Mouse (Mus musculus): ENCODE results near the gene Gm10065. TPM values are rescaled to one million over a fixed set of nuclear protein-coding genes. Genes with fewer than 3 reads are reported as not detected.
"Not testable (repeated sequence)": the region's sequence is repeated elsewhere in the genome, so short reads cannot be mapped to it uniquely, and the experiment has no call there.

Gm10065 gene
- total RNA-seq (2015) = not detected in 2 replicates
- not detected in 2 replicates for total RNA-seq (2017)

GRCm38 (mm10) chr13:21478759-21479670 is at the start of gene Gm10065, which contains the start of gene Zkscan4:
Gene Gm10065 (minus strand): TSS chr13:21479441.
Gene Zkscan4 (plus strand): TSS chr13:21478907.
- peak; percentile 80 for ATAC-seq (replicated peaks; ENCODE audit: poor library complexity)

DNA sequence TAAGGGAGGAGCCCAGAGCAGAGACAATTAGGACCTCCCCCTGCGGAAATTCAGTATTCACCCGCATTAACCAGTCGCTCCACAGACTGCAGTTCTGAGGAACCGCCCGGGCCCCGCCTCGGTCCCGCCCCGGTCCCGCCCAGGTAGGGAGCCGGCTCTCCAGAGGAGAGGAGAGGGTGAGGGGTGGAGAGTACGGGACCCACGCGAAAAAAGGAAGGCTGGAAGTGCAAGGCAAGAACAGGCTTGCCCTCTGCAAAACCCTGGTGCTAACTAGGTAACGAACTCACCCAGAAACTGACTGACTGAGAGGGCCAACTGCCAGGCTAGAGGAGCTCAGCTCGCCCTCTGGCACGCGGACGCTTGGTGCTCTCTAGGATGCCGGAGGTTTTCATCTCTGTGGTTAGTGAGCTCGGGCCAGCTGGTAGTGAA is 27.0 kb upstream of the Gm10065 start:
- peak; percentile 99 for ATAC-seq (replicated peaks; ENCODE audit: poor library complexity)

DNA sequence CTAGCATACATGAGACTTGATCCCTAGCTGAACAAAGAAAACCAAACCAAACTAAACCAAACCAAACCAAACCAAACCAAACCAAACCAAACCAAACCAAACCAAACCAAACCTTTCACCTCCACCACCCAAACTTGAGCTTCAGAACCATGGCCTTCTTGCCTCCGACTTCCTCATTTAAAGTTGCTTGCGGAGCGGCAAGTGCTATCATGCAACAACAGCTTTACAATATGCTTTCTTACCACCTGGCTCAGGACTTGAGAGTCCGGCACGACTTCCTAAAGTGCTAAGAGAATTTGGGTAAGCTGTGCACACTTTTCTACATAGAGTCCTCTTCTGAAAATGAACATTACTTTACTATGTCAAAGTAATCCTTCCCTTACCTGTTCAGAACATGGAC is 23.1 kb upstream of the Gm10065 start:
- ATAC-seq (replicated peaks; ENCODE audit: poor library complexity) = no peak

GRCm38 (mm10) chr13:21501182-21501581 is 21.9 kb upstream of the Gm10065 start, which contains the start of gene Gm11273:
Gene Gm11273 (minus strand): TSS chr13:21501418.
- not testable (repeated sequence) for ATAC-seq (replicated peaks; ENCODE audit: poor library complexity)

- ATAC-seq (replicated peaks; ENCODE audit: poor library complexity) = no peak
These were observed 15.8 kb upstream of the Gm10065 start, which contains the start of gene AK157302 for GRCm38 (mm10) chr13:21495080-21495479. Gene AK157302 (plus strand): TSS chr13:21495223.

- ATAC-seq (replicated peaks; ENCODE audit: poor library complexity) = peak; percentile 46; the same call in 1 of the 2 replicates
These were observed 13.6 kb upstream of the Gm10065 start for GRCm38 (mm10) chr13:21492847-21493246.

- ATAC-seq (replicated peaks; ENCODE audit: poor library complexity) = no peak
These were observed 7.6 kb upstream of the Gm10065 start for GRCm38 (mm10) chr13:21486881-21487280.

GRCm38 (mm10) chr13:21472427-21472826 is 6.8 kb downstream of the Gm10065 start:
- ATAC-seq (replicated peaks; ENCODE audit: poor library complexity) = no peak

DNA sequence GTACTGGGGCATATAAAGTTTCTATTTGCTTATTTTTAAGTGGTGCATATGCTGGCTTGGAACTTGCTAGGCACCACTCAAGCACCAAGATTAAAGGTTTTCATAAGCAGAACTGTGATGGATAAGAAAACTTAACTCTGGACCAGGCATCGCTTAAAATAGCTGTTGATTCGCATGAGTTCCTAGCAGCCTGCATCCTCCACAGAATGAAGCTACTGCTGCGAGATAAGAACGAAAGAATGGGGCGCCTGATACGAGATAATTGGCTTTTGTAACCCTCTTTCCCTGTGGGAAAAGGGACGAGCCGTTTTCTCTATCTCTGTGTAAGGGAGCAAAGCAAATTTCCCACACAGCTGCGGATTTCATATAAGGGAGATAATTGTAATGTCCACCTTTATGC is 10.1 kb downstream of the Gm10065 start:
- no peak for ATAC-seq (replicated peaks; ENCODE audit: poor library complexity)

DNA sequence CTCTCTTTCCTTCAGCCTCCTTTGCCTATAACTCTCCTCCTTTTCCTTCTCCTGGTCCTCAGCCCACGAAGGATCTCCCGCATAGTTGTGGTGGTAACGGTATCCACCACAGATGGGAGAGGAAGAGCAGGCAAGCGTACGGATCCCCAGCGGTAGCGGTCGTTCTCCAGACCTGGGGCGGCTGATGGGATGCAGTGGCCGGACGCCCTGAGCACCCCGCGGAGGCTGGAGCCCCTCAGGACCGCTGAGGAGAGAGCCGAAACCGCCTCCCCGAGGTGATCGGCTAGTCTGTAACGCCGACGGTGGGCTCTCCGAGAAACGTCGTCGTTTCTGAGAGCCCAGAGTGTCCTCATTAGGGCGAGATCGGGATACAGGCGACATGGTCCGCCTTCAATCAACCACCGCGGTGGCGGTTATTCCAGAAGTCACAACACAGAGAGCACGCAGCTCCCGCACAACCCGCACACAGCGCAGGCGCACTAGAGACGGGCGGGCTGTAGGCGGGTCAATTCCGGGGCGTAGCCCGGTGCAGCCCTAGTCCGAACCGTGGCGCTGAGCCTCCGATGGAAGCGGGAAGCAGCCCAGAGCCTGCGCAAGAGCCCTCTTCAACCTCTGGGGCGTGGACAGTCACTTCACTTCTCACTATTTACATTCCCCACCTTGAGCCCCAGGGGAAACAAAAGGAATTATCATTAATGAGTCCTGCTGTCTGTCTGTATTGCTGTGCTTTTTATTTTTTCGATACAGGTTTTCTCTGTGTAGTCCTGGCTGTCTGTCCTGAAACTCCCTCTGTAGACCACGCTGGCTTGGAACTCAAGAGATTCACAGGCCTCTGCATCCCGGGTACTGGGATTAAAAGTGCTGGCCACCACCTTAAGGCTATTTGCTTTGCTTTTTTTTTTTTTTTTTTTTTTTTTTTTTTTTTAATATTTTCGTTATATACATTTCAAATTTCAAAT is 10.9 kb downstream of the Gm10065 start, which contains the start of gene Nkapl:
Gene Nkapl (minus strand): TSS at position 449 of the 959 bp plus-strand sequence.
- ATAC-seq (replicated peaks; ENCODE audit: poor library complexity) = peak; percentile 96

DNA sequence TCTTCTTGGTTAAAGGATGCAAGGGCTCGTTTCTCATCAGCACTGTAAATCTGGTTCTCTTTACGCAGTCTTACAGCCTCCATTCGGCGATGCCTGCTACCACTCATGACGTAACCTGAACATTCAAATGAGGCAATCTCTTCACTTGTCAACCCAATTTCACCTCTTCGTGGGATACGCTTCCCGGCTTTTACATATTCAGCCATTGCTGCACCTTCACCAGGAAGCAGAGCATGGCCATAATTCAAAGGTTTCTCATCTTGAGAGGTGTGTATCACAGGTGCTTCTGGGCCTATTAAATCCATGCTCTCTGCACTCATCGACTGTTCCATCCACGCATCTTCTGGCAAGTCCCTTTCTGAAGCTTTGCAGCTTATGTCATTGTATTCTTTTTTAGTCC is 11.9 kb downstream of the Gm10065 start:
- ATAC-seq (replicated peaks; ENCODE audit: poor library complexity) = no peak

DNA sequence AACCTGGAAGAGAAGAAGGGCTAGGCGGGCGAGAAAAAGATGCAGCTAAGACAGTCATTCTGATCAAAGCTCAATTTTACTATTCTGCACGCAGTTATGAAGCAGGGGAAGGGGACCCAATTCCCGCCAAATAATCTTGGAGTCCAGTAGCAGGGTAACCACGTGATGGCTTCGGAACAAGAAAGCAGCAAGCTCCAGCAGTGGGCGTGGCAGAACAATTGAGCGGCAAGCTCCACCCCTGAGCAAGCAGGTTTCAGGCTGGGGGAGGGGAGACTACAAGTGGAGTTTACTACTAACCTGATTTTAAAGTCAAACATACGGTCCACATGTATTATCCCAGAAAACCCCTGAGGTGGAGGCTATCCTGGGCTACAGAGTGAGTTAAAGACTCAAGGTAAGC is 16.7 kb downstream of the Gm10065 start:
- ATAC-seq (replicated peaks; ENCODE audit: poor library complexity) = not testable (repeated sequence)

DNA sequence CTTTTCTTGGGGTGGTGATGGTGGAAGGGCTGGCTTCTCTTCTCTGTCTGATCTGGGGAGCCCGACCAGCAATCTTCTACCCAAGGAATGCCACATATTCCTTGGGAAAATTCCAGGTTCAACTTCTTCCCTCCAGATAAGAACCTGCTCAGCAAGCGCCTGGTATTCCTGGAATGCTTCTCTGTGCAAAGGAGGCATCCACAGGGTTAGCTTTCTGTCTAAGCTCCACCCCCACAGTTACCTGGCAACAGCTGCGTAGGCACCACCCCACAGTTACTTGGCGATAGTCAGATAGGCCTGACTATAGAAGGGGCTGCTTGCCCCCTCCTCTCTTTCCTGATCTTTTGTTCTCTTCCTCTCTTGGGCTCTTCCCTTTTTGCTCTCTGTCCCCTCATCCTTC is 22.9 kb downstream of the Gm10065 start:
- no peak for ATAC-seq (replicated peaks; ENCODE audit: poor library complexity)

DNA sequence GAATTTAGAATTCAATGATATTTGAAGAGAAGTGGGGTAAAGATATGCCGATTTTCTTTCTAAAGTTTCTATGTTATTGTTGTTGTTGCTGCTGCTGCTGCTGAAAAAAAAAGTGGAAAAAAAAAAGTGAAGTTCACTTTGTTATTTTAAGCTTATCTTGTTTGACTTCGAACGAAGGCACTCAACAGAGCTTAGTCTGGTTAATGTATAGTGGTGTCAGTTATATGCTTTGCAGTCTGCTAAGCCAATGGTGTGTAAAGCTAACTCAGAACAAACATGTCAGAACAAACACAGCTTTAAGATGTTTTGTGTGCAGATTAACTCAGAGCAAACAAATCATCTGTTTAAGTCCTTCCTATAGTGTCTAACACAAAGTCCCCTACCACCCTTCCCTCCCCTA is 25.1 kb downstream of the Gm10065 start:
- ATAC-seq (replicated peaks; ENCODE audit: poor library complexity) = no peak

DNA sequence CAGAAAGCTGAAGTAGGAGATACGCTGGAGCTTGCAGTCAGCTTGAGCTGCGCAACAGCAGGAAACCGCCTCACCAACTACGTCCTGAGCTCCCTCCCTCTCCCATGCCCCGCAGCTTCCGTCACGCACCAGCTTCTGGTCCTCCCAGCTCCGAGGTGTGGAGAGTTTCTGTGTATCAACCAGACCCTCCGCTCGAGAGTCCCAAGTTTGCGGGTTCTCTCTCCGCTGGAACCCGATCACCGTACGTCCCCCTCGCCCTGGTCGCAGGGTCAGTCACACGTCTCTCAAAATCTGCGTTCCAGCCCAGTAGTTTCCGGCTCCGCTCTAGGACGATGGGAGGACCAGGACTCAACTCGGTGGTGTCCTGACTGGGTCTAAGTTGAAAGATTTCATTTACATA is 25.8 kb downstream of the Gm10065 start, which contains the start of gene Zscan26:
Gene Zscan26 (minus strand): TSS at position 282 of the 400 bp plus-strand sequence.
- peak; percentile 98 for ATAC-seq (replicated peaks; ENCODE audit: poor library complexity)

DNA sequence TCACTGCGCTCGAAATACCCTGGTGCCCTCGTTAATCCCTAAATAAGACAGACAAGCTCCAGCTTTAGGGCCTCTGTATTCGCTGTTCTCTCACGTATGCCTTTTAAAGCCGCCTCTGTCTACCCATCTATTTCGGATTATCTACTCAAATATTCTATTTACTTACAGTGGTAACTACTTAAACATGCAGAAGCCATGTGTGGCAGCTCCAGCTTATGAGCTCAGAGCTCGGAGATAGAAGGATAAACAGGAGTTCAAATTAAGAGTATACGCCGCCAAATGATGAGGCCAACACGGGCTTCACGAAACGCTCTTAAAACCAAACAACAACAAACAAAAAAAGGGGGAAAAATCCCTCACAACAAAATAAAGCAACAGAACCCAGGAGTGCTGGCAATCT is 26.2 kb downstream of the Gm10065 start:
- ATAC-seq (replicated peaks; ENCODE audit: poor library complexity) = 0 out of 2 replicates have a peak, but pooled peaks have one; percentile 2

DNA sequence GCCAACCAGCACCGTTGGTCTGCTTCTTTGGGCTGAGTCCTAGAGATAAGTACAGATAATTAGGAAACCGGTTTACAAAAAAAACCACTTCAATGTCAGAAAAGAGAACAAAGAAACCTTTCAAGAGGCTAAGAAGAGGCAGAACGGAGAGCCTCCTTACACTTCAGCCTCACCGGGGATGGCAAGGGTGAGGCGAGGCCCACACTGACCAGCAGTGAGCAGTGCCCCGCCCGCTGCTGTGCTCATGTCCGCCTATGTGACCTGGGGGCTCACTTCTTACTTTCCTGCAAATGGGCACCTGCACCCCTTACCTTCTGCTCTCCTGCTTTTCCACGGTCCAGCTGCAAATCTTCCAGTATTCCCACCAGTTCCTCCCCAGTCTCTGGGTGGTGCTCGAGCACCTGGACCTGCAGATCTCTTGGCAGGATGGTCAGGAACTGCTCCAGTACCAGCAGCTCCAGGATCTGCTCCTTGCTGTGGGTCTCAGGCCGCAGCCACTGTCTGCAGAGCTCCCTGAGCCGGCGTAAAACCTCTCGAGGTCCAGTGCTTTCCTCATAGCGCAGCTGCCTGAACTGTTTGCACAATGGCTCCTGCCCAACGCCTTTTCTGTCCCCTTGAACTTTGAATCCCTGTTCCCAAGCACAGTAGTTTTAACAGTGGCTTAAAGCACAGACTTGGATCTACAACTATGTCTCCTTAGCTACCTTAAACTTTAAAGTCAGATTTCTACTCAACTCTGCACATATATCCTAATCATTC is 31.2 kb downstream of the Gm10065 start:
- ATAC-seq (replicated peaks; ENCODE audit: poor library complexity) = no peak

- ATAC-seq (replicated peaks; ENCODE audit: poor library complexity) = no peak
These were observed 32.4 kb downstream of the Gm10065 start for GRCm38 (mm10) chr13:21446796-21447195.

- ATAC-seq (replicated peaks; ENCODE audit: poor library complexity) = no peak; the same call in 1 of the 2 replicates
These were observed 38.1 kb downstream of the Gm10065 start for GRCm38 (mm10) chr13:21441207-21441572.
